Mouse (Mus musculus) ES-E14 (cell line): ENCODE results near the gene Med27.

Source experiments
- HCFC1 ChIP-seq: IDR thresholded peaks from 2 replicates; pipeline ENCODE4 v1.6.1; 2012; ENCODE audit warnings: low read length, inconsistent platforms, borderline replicate concordance; ENCODE audit not compliant: insufficient read depth
- MAFK ChIP-seq: IDR thresholded peaks from 2 replicates; pipeline ENCODE4 v1.6.1; 2014; ENCODE audit warnings: mild to moderate bottlenecking, low read depth, low read length, inconsistent platforms; ENCODE audit not compliant: insufficient read depth
- ZC3H11A ChIP-seq: IDR thresholded peaks from 2 replicates; pipeline ENCODE4 v1.6.1; 2012; ENCODE audit warnings: low read depth, mild to moderate bottlenecking, inconsistent platforms, low read length, borderline replicate concordance
- ZNF384 ChIP-seq: IDR thresholded peaks from 2 replicates; pipeline ENCODE4 v1.6.1; 2012; ENCODE audit warnings: low read depth, low read length, inconsistent platforms

GRCm38 (mm10) chr2:29458346-29458950 is 111.8 kb downstream of the Med27 start:
- TF ChIP-seq ZC3H11A = no peak
- TF ChIP-seq HCFC1 = no peak
- no peak for TF ChIP-seq ZNF384
- no peak for TF ChIP-seq MAFK
